Mouse (Mus musculus) cortical plate, adult 2 months (tissue): Measurements from ENCODE around the gene Lmo2. TPM values are rescaled to one million over a fixed set of nuclear protein-coding genes. Genes with fewer than 3 reads are reported as not detected.

Source experiments
- H3K27ac ChIP-seq: fragments of 200-500 bp; 2 replicates; pipeline ENCODE4 v1.5.1; 2012; ENCODE audit warnings: low read length, control low read depth, inconsistent platforms; ENCODE audit not compliant: insufficient read depth
- H3K4me1 ChIP-seq: fragments of 200-500 bp; 2 replicates; pipeline ENCODE4 v1.6.1; 2011; ENCODE audit warnings: low read length; ENCODE audit not compliant: control insufficient read depth, insufficient read depth
- H3K4me3 ChIP-seq: fragments of 200-500 bp; 2 replicates; pipeline ENCODE4 v1.5.1; 2011; ENCODE audit warnings: mild to moderate bottlenecking, low read length, control low read depth; ENCODE audit not compliant: insufficient read depth
- CTCF ChIP-seq: fragments of 200-500 bp; IDR thresholded peaks from 2 replicates; pipeline ENCODE4 v1.5.1; 2011; ENCODE audit warnings: mild to moderate bottlenecking, control low read depth, low read length; ENCODE audit not compliant: insufficient read depth; ENCODE audit errors: extremely low read depth
- POLR2A ChIP-seq: fragments of 200-500 bp; IDR thresholded peaks from 2 replicates; pipeline ENCODE4 v1.6.1; 2011; ENCODE audit warnings: mild to moderate bottlenecking, low read length, control low read depth; ENCODE audit not compliant: insufficient read depth; ENCODE audit errors: extremely low read depth
- polyA plus RNA-seq: library from polyadenylated mRNA; depleted of rRNA; stranded (reverse); fragments of >200 nt; gene quantifications from 2 replicates; pipeline ENCODE4 v1.2.3, GENCODE M21; 2012

Gene Lmo2
- polyA plus RNA-seq, 1 experiment: 29.2 TPM

DNA sequence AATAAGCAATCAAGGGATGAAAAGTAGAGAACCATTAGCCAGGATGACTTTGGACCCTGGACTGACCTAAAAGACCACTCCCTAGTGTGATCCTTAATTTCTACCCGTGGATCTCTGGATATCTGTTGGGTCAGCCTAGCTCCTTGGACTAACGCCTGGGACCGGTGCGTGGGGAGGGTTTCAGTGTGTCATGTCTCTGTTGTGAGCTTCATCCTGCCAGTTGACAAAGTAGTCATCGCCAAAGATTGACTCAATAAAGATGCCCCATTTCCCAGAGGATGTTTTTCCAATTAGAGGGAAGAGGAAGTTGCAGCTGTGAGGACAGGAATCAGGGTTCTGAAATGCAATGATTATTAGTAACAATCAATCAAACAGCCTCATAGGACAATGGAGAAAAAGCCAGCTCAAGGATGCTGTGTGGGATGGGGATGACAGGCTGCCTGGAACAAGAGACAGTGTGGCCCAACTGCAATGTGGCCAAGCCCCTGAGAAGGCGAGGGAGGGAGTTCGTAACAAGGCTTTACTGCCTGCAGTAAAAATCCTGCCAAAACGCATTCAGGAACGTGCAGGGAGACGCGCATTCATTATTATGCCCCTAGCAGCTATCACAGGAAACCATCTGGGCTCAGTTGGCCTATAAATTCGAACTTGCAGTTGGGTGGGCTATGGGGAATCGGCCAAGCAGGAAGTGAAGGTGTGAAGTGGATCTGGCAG lies 27.3 kb upstream of the Lmo2 start:
- H3K27ac ChIP-seq: no peak overlapping the region
- no peaks in the 10 kb centered on the region for H3K4me1 ChIP-seq
- no peak overlapping the region for H3K4me3 ChIP-seq
- TF ChIP-seq CTCF: no peak
- TF ChIP-seq POLR2A: no peak

DNA sequence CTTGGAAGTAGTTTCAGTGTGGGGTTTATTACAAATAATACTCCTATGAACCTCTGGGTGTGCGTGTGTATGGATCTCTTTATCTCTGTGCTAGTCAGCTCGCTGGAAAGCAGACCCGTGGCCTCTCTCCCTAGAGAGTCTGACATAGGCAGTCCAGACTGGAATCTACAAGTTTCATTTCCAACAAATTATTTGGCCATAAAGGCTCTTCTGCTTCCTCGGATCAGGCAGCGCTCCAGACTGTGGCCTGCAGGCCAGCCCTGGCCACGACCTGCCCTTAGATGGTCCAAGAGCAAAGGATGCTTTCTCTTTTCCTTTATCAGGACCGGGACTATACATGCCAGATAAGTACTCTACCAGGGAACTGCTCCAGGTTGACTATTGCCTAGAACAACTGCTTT lies 26.3 kb upstream of the Lmo2 start:
- no peak overlapping the region for H3K4me3 ChIP-seq
- no peak for TF ChIP-seq POLR2A
- TF ChIP-seq CTCF: no peak
- no peak overlapping the region for H3K27ac ChIP-seq
- no peaks in the 10 kb centered on the region for H3K4me1 ChIP-seq

DNA sequence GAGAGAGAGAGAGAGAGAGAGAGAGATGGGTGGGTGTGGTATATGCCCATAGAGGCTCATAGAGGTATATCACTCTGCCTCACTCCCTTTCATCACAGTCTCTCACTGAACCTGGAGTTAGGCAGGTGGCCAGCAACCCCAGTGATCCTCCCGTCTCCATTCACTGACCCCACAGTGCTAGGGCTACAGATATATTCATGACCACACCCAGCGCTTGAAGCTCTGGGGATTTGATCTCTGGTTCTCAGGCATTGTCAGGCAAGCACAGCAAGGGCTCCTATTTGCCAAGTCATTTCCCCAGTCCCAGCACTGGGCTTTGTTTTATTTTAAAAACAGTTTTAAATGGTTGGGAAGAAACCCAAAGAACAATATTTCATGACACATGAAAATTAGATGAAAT lies 25.8 kb upstream of the Lmo2 start:
- no peak overlapping the region for H3K4me3 ChIP-seq
- TF ChIP-seq POLR2A (no peak), CTCF (no peak)
- no peaks in the 10 kb centered on the region for H3K4me1 ChIP-seq

DNA sequence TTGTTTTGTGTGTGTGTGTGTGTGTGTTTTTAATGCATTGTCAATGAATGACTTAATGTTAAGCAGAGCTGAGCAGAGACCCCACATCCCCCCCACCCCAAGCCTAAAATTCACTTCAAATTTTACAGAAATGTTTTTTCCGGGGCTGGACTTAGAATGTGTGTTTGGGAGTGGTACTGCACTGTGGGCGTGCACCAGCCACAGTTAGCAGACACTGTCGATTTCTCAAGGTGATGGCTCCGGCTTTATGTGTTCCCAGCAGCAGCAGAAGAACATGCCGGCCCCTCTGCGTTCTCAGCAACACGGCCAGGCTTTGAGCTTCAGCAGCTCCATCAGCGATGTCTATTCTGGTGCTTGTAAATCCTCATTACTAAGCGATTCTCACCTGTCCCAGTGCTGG lies 25.3 kb upstream of the Lmo2 start:
- no peaks in the 10 kb centered on the region for H3K4me1 ChIP-seq
- no peak overlapping the region for H3K27ac ChIP-seq
- TF ChIP-seq POLR2A (no peak), CTCF (no peak)
- H3K4me3 ChIP-seq: no peak overlapping the region

More for the DNA sequence above, 25.8 kb upstream of the Lmo2 start:
- H3K27ac ChIP-seq: no peak overlapping the region

DNA sequence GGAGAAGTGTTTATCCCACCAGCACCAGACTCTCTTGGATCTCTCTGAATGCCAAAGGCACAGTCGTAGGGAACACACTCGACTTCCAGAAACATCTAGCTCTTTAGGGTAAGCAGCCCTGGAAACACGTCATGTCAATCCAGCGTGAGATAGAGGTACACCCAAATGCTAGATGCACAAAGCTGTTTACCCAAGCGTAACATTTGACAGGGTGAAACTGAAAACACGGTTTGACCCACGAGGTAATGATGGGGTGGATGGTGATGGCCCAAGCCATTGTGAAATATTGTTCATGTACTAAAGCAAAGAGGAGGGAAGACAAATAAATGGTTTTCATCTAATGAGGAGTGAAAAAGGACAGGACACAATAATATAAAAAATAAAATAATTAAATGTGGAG lies 23.5 kb upstream of the Lmo2 start:
- TF ChIP-seq POLR2A: no peak
- TF ChIP-seq CTCF: no peak
- no peak overlapping the region for H3K27ac ChIP-seq
- H3K4me1 ChIP-seq: no peaks in the 10 kb centered on the region
- H3K4me3 ChIP-seq: no peak overlapping the region

DNA sequence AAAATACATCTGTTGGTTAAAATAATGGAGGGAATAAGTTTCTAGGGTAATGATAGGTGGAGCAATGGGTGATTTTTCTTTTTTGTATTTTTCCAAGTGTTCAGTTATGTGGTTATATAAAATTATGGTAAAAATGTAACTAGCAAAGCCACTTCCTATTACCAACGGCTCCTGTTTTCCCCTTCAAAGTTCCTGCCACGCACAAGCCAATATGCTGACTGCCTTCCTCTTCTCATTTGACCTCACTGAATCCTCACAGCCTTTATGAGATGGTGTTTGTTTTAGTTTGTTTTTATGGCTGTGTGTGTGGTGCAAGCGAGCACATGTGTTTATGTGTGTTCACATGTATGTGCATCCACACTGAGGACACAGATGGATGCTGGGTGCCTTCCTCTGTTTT lies 23.1 kb upstream of the Lmo2 start:
- no peak overlapping the region for H3K4me3 ChIP-seq
- H3K27ac ChIP-seq: no peak overlapping the region
- no peak for TF ChIP-seq POLR2A
- no peak for TF ChIP-seq CTCF
- no peaks in the 10 kb centered on the region for H3K4me1 ChIP-seq

DNA sequence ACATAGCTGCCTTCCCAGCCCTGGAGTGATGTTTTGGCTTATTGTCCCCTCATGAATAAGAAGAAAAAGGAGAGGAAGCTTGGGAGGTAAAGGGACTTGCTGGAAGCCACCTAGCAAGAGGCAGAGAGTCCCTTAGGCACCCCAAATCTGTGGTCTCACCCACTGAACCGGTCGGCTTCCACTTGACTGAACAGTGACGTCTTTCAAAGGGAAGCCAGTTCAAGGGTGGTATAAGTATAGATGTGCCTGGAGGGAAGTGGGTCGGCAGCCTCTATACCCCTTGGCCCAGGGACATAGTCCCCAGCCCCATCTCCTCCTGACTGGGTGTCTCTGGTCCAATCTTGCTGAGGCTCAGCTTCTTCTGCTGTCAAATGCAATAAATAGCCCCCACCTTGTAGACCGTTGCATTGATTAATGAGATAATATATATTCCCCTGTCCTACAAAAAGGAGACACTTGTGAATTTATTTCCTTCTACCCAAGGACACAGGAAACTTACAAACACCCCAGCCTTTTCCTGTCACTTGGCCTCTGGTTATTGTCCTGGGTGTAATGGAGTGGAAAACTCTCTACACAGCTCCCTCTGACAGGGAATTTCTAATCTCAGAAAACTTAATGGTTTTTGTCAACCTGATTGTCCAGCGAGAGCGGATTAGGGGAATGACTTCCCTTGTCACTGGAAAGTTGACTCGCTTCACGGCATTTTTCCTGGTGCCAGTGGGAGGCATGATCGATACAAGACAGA lies 21.9 kb upstream of the Lmo2 start:
- H3K27ac ChIP-seq: no peak overlapping the region
- H3K4me3 ChIP-seq: no peak overlapping the region
- TF ChIP-seq POLR2A: no peak
- no peaks in the 10 kb centered on the region for H3K4me1 ChIP-seq

DNA sequence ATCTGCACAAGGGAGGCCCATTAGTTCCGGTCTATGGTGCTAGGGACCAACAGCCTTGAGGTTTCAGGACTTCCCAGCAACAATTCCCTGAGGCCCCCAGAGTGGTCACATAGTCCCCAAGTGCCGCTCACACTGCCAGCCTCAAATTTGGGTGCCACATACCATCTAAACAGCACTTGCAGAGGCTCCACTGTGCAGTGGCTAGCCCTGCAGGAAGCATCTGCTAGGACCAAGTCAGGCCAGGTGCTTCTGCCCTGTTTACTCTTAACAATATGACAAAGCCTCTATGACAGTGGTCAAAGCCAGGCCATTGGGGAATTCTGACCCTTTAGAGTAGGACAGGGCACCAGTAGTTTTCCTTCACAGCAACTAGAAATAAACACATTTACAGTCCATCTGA lies 21.1 kb upstream of the Lmo2 start:
- Histone ChIP-seq H3K4me3 (no peak overlapping the region), H3K4me1 (no peaks in the 10 kb centered on the region), H3K27ac (no peak overlapping the region)
- TF ChIP-seq POLR2A (no peak), CTCF (no peak)

DNA sequence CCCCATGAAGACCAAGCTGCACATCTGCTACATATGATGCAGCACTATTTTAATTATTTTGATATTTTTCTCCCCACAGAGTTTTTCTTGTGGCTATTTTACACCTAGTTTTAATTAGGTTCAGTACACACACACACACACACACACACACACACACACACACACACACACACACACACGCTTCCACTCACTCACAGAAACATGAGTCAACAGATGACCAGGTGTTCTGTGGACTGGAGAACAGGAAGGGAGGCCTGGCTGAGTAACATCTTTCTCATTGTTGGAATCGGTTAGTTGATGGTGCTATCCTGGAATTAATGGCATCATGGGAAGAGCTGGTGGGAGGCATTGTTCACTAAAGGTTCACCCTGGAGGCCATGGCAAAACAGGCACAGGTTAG lies 20.1 kb upstream of the Lmo2 start:
- TF ChIP-seq POLR2A (no peak), CTCF (no peak)
- no peak overlapping the region for H3K4me3 ChIP-seq
- no peaks in the 10 kb centered on the region for H3K4me1 ChIP-seq

DNA sequence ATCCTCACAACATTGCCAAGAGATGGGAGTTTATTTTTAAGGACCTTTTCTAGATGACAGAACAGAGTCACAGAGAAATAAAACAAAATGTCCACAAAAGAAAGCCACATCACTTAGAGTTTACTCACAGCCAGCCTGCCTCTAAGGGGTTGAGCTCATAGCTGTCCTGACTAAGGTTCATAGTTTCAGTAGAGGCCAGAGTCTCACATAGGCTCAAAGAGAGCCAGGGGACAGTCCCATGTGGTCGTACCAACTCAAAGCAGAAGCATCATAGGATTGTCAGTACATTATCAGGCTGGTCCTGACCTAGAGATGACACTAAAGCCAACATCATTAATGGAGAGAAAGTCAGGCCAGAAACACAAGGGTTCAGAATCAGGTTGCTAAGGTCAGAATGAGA lies 19.2 kb upstream of the Lmo2 start:
- no peak overlapping the region for H3K27ac ChIP-seq
- TF ChIP-seq POLR2A: no peak
- no peak for TF ChIP-seq CTCF
- no peak overlapping the region for H3K4me3 ChIP-seq
- no peaks in the 10 kb centered on the region for H3K4me1 ChIP-seq

More for the DNA sequence above, 20.1 kb upstream of the Lmo2 start:
- H3K27ac ChIP-seq: no peak overlapping the region
